Mouse (Mus musculus): ENCODE measurements around the gene Zc3h10. TPM values are rescaled to one million over a fixed set of nuclear protein-coding genes. Genes with fewer than 3 reads are reported as not detected.

The Zc3h10 gene
- polyA plus RNA-seq, 1 experiment from 2014 or later, result 11.3 TPM

DNA sequence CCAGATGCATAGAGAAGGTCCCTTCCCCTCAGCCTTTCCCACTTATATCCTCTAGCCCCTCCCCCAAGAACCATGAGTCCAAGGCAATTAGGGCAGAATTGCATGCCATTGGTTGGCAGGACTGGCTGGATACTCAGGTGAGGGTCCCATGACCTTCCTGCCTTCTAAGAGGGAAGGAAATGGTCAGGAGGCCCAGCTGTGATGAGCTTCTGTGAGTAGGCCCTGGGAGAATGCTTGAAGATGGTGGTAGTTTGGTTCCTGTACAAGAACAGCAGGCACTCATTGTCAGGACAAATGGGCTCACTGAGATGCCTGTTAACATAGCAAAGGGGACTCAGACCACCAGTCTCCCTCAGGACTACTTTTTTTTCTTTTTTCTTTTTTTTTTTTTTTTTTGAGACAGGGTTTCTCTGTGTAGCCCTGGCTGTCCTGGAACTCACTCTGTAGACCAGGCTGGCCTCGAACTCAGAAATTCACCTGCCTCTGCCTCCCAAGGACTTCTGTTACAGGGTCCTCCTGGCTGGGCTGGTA is 9.2 kb downstream of the Zc3h10 start:
- DNase-seq (ENCODE audit: low spot score), result no peak
- no peak overlapping the region for H3K27ac ChIP-seq (ENCODE audit: low read depth)
- ATAC-seq (replicated peaks; ENCODE audit: low FRiP score, low TSS enrichment, low read depth), result no peak
- no peaks in the 10 kb centered on the region for H3K27me3 ChIP-seq (replicated peaks; ENCODE audit: control insufficient read depth, insufficient read depth, low read length)
- H3K9ac ChIP-seq (ENCODE audit: low read length), result no peak overlapping the region
- H3K4me1 ChIP-seq (replicated peaks; ENCODE audit: control insufficient read depth, insufficient read depth, low read length), result 0 out of 2 replicates have a peak, but pooled peaks cover 4% of the 10 kb centered on the region
- H3K4me2 ChIP-seq (ENCODE audit: low read length), result no peak overlapping the region
- peaks cover 13% of the 10 kb centered on the region for H3K36me3 ChIP-seq (ENCODE audit: control insufficient read depth, insufficient read depth, low read length)
- H3K9me3 ChIP-seq (ENCODE audit: control insufficient read depth, low read length), result no peaks in the 10 kb centered on the region
- H3K4me3 ChIP-seq (ENCODE audit: low read depth, low read length), result no peak overlapping the region
- 90% methylated on average over 1 of the region's 1 CpGs for WGBS

GRCm38 (mm10) chr10:128536266-128536940 is 11.2 kb downstream of the Zc3h10 start:
- Histone ChIP-seq H3K36me3 (ENCODE audit: control insufficient read depth, insufficient read depth, low read length) (no peaks in the 10 kb centered on the region), H3K4me1 (replicated peaks; ENCODE audit: control insufficient read depth, insufficient read depth, low read length) (0 out of 2 replicates have a peak, but pooled peaks cover 4% of the 10 kb centered on the region), H3K9ac (ENCODE audit: low read length) (no peak overlapping the region), H3K27ac (ENCODE audit: low read depth) (peak overlapping the region; percentile 43), H3K4me2 (ENCODE audit: low read length) (peak overlapping the region; percentile 44), H3K4me3 (ENCODE audit: low read depth, low read length) (peak overlapping the region; percentile 21), H3K9me3 (ENCODE audit: control insufficient read depth, low read length) (no peaks in the 10 kb centered on the region), H3K27me3 (replicated peaks; ENCODE audit: control insufficient read depth, insufficient read depth, low read length) (no peaks in the 10 kb centered on the region)
- ATAC-seq (replicated peaks; ENCODE audit: low FRiP score, low TSS enrichment, low read depth) (peak; percentile 88), DNase-seq (ENCODE audit: low spot score) (peak; percentile 90)
- 14% methylated on average over 18 of the region's 18 CpGs for WGBS

- Histone ChIP-seq H3K4me1 (replicated peaks; ENCODE audit: control insufficient read depth, insufficient read depth, low read length) (0 out of 2 replicates have a peak, but pooled peaks cover 4% of the 10 kb centered on the region), H3K36me3 (ENCODE audit: control insufficient read depth, insufficient read depth, low read length) (no peaks in the 10 kb centered on the region), H3K9me3 (ENCODE audit: control insufficient read depth, low read length) (no peaks in the 10 kb centered on the region), H3K4me2 (ENCODE audit: low read length) (peak overlapping the region; percentile 44), H3K27ac (ENCODE audit: low read depth) (peak overlapping the region; percentile 43), H3K4me3 (ENCODE audit: low read depth, low read length) (peak overlapping the region; percentile 21), H3K9ac (ENCODE audit: low read length) (no peak overlapping the region), H3K27me3 (replicated peaks; ENCODE audit: control insufficient read depth, insufficient read depth, low read length) (no peaks in the 10 kb centered on the region)
- DNase-seq (ENCODE audit: low spot score) (no peak), ATAC-seq (replicated peaks; ENCODE audit: low FRiP score, low TSS enrichment, low read depth) (0 out of 2 replicates have a peak, but pooled peaks have one; percentile 1)
- WGBS, result 77% methylated on average over 4 of the region's 4 CpGs
Measured at GRCm38 (mm10) chr10:128535624-128536265, 11.8 kb downstream of the Zc3h10 start.

GRCm38 (mm10) chr10:128535206-128535605 is 12.4 kb downstream of the Zc3h10 start:
- WGBS, result 79% methylated on average over 2 of the region's 2 CpGs
- H3K4me2 ChIP-seq (ENCODE audit: low read length), result no peak overlapping the region
- H3K27ac ChIP-seq (ENCODE audit: low read depth), result no peak overlapping the region
- H3K27me3 ChIP-seq (replicated peaks; ENCODE audit: control insufficient read depth, insufficient read depth, low read length), result no peaks in the 10 kb centered on the region
- no peaks in the 10 kb centered on the region for H3K9me3 ChIP-seq (ENCODE audit: control insufficient read depth, low read length)
- 0 out of 2 replicates have a peak, but pooled peaks cover 4% of the 10 kb centered on the region for H3K4me1 ChIP-seq (replicated peaks; ENCODE audit: control insufficient read depth, insufficient read depth, low read length)
- no peak overlapping the region for H3K9ac ChIP-seq (ENCODE audit: low read length)
- H3K4me3 ChIP-seq (ENCODE audit: low read depth, low read length), result no peak overlapping the region
- no peaks in the 10 kb centered on the region for H3K36me3 ChIP-seq (ENCODE audit: control insufficient read depth, insufficient read depth, low read length)
- DNase-seq (ENCODE audit: low spot score) (no peak), ATAC-seq (replicated peaks; ENCODE audit: low FRiP score, low TSS enrichment, low read depth) (no peak)

- H3K4me3 ChIP-seq (ENCODE audit: low read depth, low read length), result peak overlapping the region; percentile 78
Measured at GRCm38 (mm10) chr10:128526366-128527356, 20.9 kb downstream of the Zc3h10 start.

DNA sequence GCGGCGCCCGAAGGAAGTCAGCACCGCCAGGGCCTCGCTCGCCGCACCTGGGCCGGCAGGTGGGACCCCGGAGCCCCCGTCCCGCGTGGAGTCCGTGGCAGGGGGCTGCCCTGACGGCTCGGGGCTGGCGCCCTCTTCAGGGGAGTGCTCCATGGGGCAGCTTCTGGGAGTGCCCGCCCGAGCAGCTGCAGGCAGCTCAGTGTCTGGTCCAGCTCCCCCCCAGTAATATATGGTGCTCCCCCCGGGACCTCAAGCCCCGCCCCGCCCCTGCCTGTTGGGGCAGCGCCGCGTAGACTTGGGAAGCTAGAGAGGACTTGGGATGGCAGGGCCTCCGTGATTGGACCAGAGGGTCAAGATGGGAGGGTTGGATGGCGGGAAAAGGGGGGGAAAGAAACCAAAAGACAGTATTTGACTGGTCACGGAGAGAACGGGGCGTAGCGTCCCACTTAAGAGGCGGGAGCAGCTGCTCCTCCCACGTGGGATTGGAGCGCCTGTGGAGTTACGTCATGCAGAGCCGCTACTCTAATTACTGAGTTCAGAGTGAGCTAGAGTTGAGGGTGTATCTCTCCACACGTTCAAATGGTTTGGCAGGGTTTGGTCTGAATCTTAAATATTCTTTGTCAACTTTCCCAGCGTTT is 21.8 kb downstream of the Zc3h10 start, which contains the start of gene Esyt1:
TSS of gene Esyt1 (minus strand) at position 201 of the 638 bp plus-strand sequence.
- WGBS, result under 1% methylated on average over 37 of the region's 37 CpGs
- Histone ChIP-seq H3K27me3 (replicated peaks; ENCODE audit: control insufficient read depth, insufficient read depth, low read length) (no peaks in the 10 kb centered on the region), H3K9me3 (ENCODE audit: control insufficient read depth, low read length) (no peaks in the 10 kb centered on the region), H3K4me2 (ENCODE audit: low read length) (peak within 1 kb of the TSS; percentile 82), H3K27ac (ENCODE audit: low read depth) (peak within 1 kb of the TSS; percentile 73), H3K9ac (ENCODE audit: low read length) (peak within 1 kb of the TSS; percentile 64), H3K4me3 (ENCODE audit: low read depth, low read length) (peak within 1 kb of the TSS; percentile 78), H3K4me1 (replicated peaks; ENCODE audit: control insufficient read depth, insufficient read depth, low read length) (peaks cover 9% of the 10 kb centered on the region), H3K36me3 (ENCODE audit: control insufficient read depth, insufficient read depth, low read length) (peaks cover 14% of the 10 kb centered on the region)
- DNase-seq (ENCODE audit: low spot score) (no peak), ATAC-seq (replicated peaks; ENCODE audit: low FRiP score, low TSS enrichment, low read depth) (peak; percentile 97)

More at GRCm38 (mm10) chr10:128526366-128527356, 20.9 kb downstream of the Zc3h10 start:
- peak overlapping the region; percentile 82 for H3K4me2 ChIP-seq (ENCODE audit: low read length)
- peaks cover 7% of the 10 kb centered on the region for H3K36me3 ChIP-seq (ENCODE audit: control insufficient read depth, insufficient read depth, low read length)
- DNase-seq (ENCODE audit: low spot score) (peak; percentile 75), ATAC-seq (replicated peaks; ENCODE audit: low FRiP score, low TSS enrichment, low read depth) (0 out of 2 replicates have a peak, but pooled peaks have one; percentile 21)
- no peaks in the 10 kb centered on the region for H3K9me3 ChIP-seq (ENCODE audit: control insufficient read depth, low read length)
- no peaks in the 10 kb centered on the region for H3K27me3 ChIP-seq (replicated peaks; ENCODE audit: control insufficient read depth, insufficient read depth, low read length)
- H3K27ac ChIP-seq (ENCODE audit: low read depth), result peak overlapping the region; percentile 71
- peak overlapping the region; percentile 38 for H3K9ac ChIP-seq (ENCODE audit: low read length)
- peaks cover 9% of the 10 kb centered on the region for H3K4me1 ChIP-seq (replicated peaks; ENCODE audit: control insufficient read depth, insufficient read depth, low read length)
- 30% methylated on average over 28 of the region's 28 CpGs for WGBS

- under 1% methylated on average over 58 of the region's 58 CpGs for WGBS
- peaks cover 21% of the 10 kb centered on the region for H3K36me3 ChIP-seq (ENCODE audit: control insufficient read depth, insufficient read depth, low read length)
- peaks cover 9% of the 10 kb centered on the region for H3K4me1 ChIP-seq (replicated peaks; ENCODE audit: control insufficient read depth, insufficient read depth, low read length)
- no peaks in the 10 kb centered on the region for H3K9me3 ChIP-seq (ENCODE audit: control insufficient read depth, low read length)
- H3K4me2 ChIP-seq (ENCODE audit: low read length), result peak overlapping the region; percentile 82
- ATAC-seq (replicated peaks; ENCODE audit: low FRiP score, low TSS enrichment, low read depth) (peak; percentile 37), DNase-seq (ENCODE audit: low spot score) (peak; percentile 91)
- H3K4me3 ChIP-seq (ENCODE audit: low read depth, low read length), result peak overlapping the region; percentile 78
- H3K9ac ChIP-seq (ENCODE audit: low read length), result peak overlapping the region; percentile 64
- peak overlapping the region; percentile 73; the same call in 1 of the 2 replicates for H3K27ac ChIP-seq (ENCODE audit: low read depth)
- H3K27me3 ChIP-seq (replicated peaks; ENCODE audit: control insufficient read depth, insufficient read depth, low read length), result no peaks in the 10 kb centered on the region
Measured at GRCm38 (mm10) chr10:128524732-128525662, 22.6 kb downstream of the Zc3h10 start.
